Mouse (Mus musculus) gastrocnemius, adult 18-20 months (tissue): ENCODE measurements around the gene Olfr221. TPM values are rescaled to one million over a fixed set of nuclear protein-coding genes. Genes with fewer than 3 reads are reported as not detected.
"Not testable (repeated sequence)": the region's sequence is repeated elsewhere in the genome, so short reads cannot be mapped to it uniquely, and the experiment has no call there.

Experiments used
- DNase-seq: peaks from one replicate; pipeline ENCODE4 v3.0.0; 2021; ENCODE audit warnings: low spot score
- long read RNA-seq, 2 experiments: library from polyadenylated mRNA; stranded (forward); transcript quantifications; one replicate each; pipeline ENCODE4 v2.0.0; 2021
- total RNA-seq, 2 experiments: library from RNA; stranded (reverse); gene quantifications; 2 replicates each; pipeline ENCODE4 v1.2.3; 2021

The Olfr221 gene
- not detected for total RNA-seq
- long read RNA-seq, experiment 1 = 0 reads
- long read RNA-seq, experiment 2 = 0 reads

DNA sequence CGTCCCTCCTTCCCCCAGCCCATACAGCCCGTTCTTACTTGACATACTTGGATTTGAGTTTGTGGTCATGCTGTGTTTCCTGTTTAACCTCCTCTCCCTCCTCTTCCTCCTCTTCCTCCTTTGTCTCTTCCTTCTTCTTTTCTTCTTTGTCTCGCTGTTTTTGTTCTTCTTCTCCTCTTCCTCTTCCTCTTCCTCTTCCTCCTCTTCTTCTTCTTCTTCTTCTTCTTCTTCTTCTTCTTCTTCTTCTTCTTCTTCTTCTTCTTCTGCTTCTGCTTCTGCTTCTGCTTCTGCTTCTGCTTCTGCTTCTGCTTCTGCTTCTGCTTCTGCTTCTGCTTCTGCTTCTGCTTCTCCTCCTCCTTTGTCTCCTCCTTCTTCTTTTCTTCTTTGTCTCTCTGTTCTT lies at the start of gene Olfr221:
Gene Olfr221 (minus strand): TSS at position 101 of the 400 bp plus-strand sequence.
- DNase-seq = not testable (repeated sequence)

- DNase-seq = no peak
These were observed 40.8 kb upstream of the Olfr221 start for GRCm38 (mm10) chr14:52083083-52083482.

- DNase-seq = no peak
These were observed 29.4 kb upstream of the Olfr221 start for GRCm38 (mm10) chr14:52071599-52072137.

GRCm38 (mm10) chr14:52066135-52066534 lies 23.9 kb upstream of the Olfr221 start:
- no peak for DNase-seq

GRCm38 (mm10) chr14:52061798-52062197 lies 19.5 kb upstream of the Olfr221 start:
- DNase-seq = no peak

GRCm38 (mm10) chr14:52060800-52061199 lies 18.5 kb upstream of the Olfr221 start:
- DNase-seq = no peak

DNA sequence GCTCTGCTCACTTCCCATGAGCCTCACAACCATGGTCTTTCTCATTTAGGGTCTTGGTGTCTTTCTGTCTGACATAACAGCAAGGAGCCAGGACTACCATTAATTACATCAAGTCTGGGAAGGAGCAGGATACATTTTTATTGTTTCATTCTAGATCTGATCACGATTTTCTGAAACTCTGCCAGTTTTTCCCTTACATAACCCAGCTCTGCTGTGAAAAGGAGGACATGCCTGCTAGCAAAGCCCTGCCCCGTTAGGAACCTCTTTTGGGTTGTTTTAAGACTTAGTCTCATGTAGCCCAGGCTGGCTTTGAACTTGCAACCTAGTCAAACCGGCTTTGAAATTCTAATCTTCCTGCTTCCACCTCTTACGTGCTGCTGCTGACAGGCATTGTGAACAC lies 17.7 kb upstream of the Olfr221 start:
- no peak for DNase-seq

- not testable (repeated sequence) for DNase-seq
These were observed 10.5 kb upstream of the Olfr221 start for GRCm38 (mm10) chr14:52052720-52053119.

DNA sequence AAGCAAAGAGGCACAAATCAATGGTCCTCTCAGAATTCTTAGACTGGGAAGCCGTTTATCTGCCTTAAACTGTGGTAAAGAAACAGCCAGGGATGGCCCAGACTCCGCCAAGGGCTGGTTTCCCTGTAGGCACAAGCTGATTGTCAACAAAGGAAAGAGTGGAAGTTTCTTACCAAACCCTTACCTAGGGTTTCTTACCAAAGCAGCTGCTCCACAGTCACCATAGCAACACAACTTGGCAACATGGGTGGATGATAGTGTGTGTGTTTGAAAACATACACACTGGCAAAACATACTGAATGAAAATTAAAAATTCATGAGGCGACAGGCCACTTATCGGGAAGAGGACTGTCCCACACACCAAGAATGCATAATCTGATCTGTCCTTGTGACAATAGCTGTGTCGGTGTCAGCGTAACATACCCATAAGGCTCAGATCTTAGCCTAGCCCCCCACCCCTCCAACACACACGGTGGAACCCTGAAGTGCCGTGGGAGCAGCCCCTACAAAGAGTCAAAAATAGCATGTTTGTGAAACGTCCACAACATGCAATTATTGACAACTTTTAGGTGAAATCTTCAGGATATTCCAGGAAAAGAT lies 3.8 kb upstream of the Olfr221 start:
- no peak for DNase-seq

GRCm38 (mm10) chr14:52044901-52045678 lies 2.8 kb upstream of the Olfr221 start:
- DNase-seq = no peak

DNA sequence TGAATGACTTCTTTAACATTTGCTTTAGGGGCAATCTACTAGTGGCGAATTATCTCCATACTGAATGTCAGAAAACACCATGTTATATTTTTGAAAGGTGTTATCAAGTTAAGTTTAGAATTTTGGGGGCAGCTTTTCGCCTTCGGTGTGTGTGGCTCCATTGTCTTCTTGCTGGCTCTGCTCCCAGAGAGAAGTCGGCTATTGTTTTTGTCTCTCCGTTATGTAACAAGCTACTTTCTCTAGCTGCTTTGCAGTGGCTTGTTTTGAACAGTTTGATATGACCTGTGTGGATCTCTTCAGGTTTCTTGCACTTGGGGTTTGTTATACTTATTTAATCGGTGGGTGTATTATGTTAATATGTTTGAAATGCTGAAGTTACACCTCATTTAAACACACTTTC lies 1.2 kb upstream of the Olfr221 start:
- no peak for DNase-seq

DNA sequence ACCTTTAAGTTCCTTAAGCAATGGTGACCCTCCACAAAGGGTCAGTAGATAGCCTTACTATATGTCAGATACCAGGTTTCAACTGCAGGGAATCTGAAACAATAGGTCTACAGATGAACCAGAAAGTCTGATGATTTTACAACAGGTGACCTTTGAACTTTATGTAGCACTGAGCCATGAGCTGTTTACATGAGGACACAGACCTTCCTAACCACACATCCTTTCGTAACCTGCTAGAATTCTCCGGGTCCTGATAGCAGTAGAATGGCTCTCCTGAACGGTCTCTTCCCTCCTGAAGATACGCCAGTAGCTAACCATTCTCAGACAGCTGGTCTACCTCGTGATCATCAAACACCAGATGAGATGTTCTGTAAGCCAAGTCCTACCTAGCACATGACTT lies 2.9 kb downstream of the Olfr221 start:
- DNase-seq = no peak

DNA sequence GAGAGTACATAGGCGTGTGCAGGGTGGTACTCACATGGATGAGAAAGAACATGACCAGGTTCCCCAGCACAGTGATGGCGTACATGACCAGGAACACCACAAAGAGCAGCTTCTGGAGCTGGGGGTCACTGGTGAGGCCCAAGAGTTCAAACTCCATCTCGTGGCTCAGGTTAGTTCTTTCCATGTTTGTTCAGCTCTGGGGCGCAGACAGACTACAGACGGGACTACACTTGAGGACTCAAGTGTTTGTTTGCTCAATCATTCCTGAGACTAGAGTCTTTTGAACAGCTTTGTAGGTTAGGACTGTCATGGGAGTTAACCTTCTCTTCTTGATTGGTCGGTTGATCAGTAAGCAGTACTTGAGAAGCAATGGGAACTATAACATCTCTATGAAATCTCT lies 6.3 kb downstream of the Olfr221 start:
- no peak for DNase-seq

- DNase-seq = no peak
These were observed 15.9 kb downstream of the Olfr221 start for GRCm38 (mm10) chr14:52026342-52026741.

DNA sequence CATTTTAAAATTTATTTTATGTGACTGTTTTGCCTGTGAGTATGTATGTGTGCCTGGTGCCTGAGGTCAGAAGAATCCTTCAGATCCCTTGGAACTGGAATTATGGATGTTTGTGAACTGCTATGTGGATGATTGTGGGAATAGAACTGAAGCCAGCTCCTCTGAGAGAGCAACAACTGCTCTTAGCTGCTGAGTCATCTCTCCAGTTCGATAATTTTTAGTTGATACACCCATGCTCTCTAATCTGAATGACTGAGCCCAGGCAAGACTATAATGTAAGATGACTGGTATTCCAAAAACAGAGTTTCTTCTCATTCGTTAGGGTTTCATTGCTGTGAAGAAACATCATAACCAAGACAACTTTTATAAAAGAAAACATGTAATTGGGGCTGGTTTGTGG lies 18.1 kb downstream of the Olfr221 start:
- DNase-seq = no peak

DNA sequence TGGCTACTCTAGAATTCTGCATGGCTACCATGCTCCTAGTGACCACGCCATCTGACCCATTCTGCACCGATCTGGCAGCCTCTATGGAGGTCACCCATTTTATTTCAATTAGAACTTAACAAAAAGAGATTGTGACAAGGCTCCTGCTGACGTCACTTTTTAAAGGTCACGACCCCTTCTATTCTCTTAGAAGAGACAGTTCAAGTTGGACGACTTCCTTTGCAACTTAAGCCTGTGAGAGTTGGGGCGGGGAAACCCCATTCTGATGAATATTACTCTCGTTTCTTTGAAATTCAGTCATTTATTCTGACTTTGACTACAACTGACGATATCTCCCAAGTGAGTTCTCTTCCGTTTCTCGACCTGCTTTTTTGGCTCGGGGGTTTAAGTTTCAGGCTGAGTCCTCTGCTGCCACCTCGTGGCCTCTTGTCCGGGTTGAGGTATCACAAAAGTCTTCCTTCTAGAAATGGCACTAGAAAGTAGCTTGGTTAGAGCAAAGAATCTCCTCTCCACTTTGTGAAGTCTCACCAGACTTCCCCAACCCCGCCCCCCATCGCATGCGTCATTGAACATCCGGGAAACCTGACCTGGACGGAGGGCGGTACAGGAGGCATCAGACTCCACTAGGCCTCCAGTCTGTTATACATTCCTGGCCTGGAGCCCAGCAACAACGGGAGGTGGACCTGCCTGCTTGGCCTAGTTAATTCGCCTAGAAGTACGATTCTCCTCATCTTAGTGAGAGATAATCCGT lies 19.4 kb downstream of the Olfr221 start:
- DNase-seq = peak; percentile 87

DNA sequence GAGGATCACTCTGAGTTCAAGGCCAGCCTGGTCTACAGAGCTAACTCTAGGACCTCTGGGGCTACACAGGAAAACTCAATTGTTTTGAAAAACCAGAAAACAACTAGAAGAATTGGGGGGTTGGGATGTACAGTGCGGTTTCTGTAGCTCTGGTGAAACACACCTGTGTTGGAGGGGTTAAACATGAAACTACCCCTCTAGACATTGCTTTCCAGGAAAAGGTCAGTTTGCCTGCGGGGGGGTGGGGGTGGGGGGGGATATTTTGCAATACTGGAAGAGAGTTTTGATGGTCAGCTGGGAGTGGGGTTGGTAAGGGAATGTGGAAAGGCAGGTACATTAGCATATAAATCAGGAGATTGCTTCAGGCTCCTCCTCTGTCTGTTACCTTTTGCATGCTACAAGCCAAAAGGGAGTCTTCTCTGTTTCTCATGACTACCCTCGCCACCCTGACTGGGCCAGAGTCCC lies 20.0 kb downstream of the Olfr221 start:
- no peak for DNase-seq

DNA sequence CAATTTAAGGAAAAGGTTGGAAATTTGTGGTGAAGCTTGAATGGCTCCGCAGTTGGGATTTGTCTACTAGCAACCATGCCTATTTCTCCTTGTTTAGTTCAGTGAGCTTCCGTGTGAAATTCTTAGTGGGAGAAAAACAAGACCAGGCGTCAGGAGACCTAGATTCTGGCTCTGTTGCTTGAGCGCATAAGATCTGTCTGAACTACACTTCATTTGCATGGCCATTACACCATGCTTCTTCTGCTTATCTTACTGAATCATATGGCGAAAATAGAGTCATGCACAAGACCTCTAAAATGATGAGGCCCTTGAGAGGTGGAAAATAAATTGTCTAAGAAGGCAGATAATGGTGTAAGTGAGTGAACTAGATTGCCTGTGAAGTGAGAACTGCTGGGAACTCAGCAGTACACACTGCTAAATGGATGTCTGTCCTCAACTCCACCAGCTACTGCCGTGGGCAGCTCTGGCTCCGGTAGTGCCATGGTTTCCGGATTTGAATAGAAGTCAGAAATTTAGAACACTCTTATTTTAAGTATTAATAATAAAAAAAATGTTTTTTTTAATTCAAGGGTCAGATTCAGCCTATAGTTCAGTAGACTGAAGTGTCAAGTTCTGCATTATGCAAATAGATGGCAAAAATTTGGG lies 20.6 kb downstream of the Olfr221 start:
- no peak for DNase-seq

GRCm38 (mm10) chr14:52021138-52021529 lies 21.1 kb downstream of the Olfr221 start:
- DNase-seq = no peak

GRCm38 (mm10) chr14:52020486-52021137 lies 21.6 kb downstream of the Olfr221 start, which contains the start of gene Zfp219:
Gene Zfp219, minus strand, starts transcription at chr14:52020733.
- peak; percentile 76 for DNase-seq
